Mouse (Mus musculus) heart, adult 2 months (tissue): ENCODE measurements around the gene Zfp57. TPM values are rescaled to one million over a fixed set of nuclear protein-coding genes. Genes with fewer than 3 reads are reported as not detected.
"Not testable (repeated sequence)": the region's sequence is repeated elsewhere in the genome, so short reads cannot be mapped to it uniquely, and the experiment has no call there.

Experiments
- DNase-seq, 2 experiments: peaks; one replicate each; pipeline ENCODE4 v3.0.0; 2021
- H3K27ac ChIP-seq: fragments of 200-600 bp; 2 replicates; pipeline ENCODE4 v1.8.1; 2022
- H3K27me3 ChIP-seq: fragments of 200-500 bp; 2 replicates; pipeline ENCODE4 v1.6.1; 2012; ENCODE audit warnings: mild to moderate bottlenecking, low read length, inconsistent platforms, mixed read lengths; ENCODE audit not compliant: control insufficient read depth, insufficient read depth
- H3K36me3 ChIP-seq: fragments of 200-500 bp; 2 replicates; pipeline ENCODE4 v1.6.1; 2012; ENCODE audit warnings: low read length, inconsistent platforms; ENCODE audit not compliant: control insufficient read depth, insufficient read depth
- H3K4me1 ChIP-seq: fragments of 200-500 bp; 2 replicates; pipeline ENCODE4 v1.6.1; 2011; ENCODE audit warnings: low read length; ENCODE audit not compliant: control insufficient read depth, insufficient read depth
- H3K4me3 ChIP-seq: fragments of 200-600 bp; 2 replicates; pipeline ENCODE4 v1.8.1; 2022
- H3K79me2 ChIP-seq: fragments of 200-500 bp; replicated peaks from 2 replicates; pipeline ENCODE4 v1.6.1; 2012; ENCODE audit warnings: mild to moderate bottlenecking, inconsistent platforms, low read length, moderate library complexity, mixed read lengths; ENCODE audit not compliant: control insufficient read depth, insufficient read depth
- H3K9ac ChIP-seq: fragments of 200-500 bp; 2 replicates; pipeline ENCODE4 v1.6.1; 2012; ENCODE audit warnings: low read depth, mild to moderate bottlenecking, control low read depth, inconsistent platforms, low read length, mixed read lengths
- CTCF ChIP-seq: fragments of 200-600 bp; IDR thresholded peaks from 2 replicates; pipeline ENCODE4 v1.8.1; 2022; ENCODE audit warnings: antibody characterized with exemption, mild to moderate bottlenecking, moderate library complexity
- EP300 ChIP-seq: fragments of 200-500 bp; IDR thresholded peaks from 2 replicates; pipeline ENCODE4 v1.6.1; 2011; ENCODE audit warnings: low read depth, low read length, control low read depth; ENCODE audit not compliant: insufficient read depth
- POLR2A ChIP-seq: fragments of 200-500 bp; IDR thresholded peaks from 2 replicates; pipeline ENCODE4 v1.6.1; 2011; ENCODE audit warnings: mild to moderate bottlenecking, low read depth, low read length, control low read depth; ENCODE audit not compliant: insufficient read depth
- WGBS: fragments of 180-500 bp; shearing (Covaris S2); methylation state at CpG from one replicate; pipeline ENCODE4 v1.1.7; 2018; 5-methylcytosine and 5-hydroxymethylcytosine counted together
- intact Hi-C: fragments of 180-260 bp; cut with DNase I; formaldehyde crosslinking; loops from one replicate; pipeline ENCODE4 v1.15.1; 2025
- polyA plus RNA-seq: library from polyadenylated mRNA; depleted of rRNA; stranded (reverse); fragments of >200 nt; gene quantifications from 2 replicates; pipeline ENCODE4 v1.2.3, GENCODE M21; 2012
- total RNA-seq, 2 experiments: library from RNA; stranded (reverse); gene quantifications; 2 replicates each; pipeline ENCODE4 v1.2.3; 2021

The Zfp57 gene
- total and polyA plus RNA-seq, 3 experiments = 0.94 to 2.3 (median 1.4) TPM

- no peak for DNase-seq
- no peak overlapping the region for H3K9ac ChIP-seq
- H3K36me3 ChIP-seq = no peaks in the 10 kb centered on the region
- intact Hi-C loops = no loop called here
- H3K4me1 ChIP-seq = no peaks in the 10 kb centered on the region
- TF ChIP-seq CTCF (no peak), EP300 (no peak), POLR2A (no peak)
- H3K27me3 ChIP-seq = no peaks in the 10 kb centered on the region
- H3K79me2 ChIP-seq = no peaks in the 10 kb centered on the region
- H3K27ac ChIP-seq = no peak overlapping the region
- H3K4me3 ChIP-seq = peak overlapping the region; percentile 22; the same call in 1 of the 2 replicates
- WGBS = 22% methylated on average over 4 of the region's 4 CpGs
Measured at GRCm38 (mm10) chr17:36981845-36982244, 19.1 kb upstream of the Zfp57 start.

GRCm38 (mm10) chr17:36982253-36983155 lies 18.5 kb upstream of the Zfp57 start:
- no peak overlapping the region for H3K4me3 ChIP-seq
- intact Hi-C loops = no loop called here
- TF ChIP-seq POLR2A (no peak), EP300 (no peak), CTCF (no peak)
- H3K79me2 ChIP-seq = no peaks in the 10 kb centered on the region
- no peaks in the 10 kb centered on the region for H3K27me3 ChIP-seq
- no peak for DNase-seq
- H3K27ac ChIP-seq = no peak overlapping the region
- no peaks in the 10 kb centered on the region for H3K36me3 ChIP-seq
- H3K4me1 ChIP-seq = no peaks in the 10 kb centered on the region
- 59% methylated on average over 5 of the region's 5 CpGs for WGBS
- H3K9ac ChIP-seq = no peak overlapping the region

DNA sequence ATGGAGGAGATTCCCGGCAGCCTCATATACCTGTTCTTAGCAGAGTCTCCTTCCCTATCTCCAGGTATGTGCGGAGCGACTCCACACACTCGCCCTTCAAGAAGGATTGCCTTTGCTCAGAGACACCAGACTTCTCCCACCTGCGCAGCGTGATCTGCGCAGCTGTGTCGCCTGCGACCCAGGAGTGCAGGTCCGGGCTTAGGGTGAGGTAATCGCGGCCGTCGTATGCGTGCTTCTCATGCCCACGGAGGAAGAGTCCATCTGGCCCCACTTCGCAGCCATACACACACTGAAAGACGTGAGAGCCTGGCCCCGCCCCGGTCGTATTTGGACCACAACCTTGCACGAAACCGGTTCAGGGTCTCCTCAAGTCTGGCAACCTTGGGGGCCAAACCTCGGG lies 12.5 kb upstream of the Zfp57 start:
- no peak for DNase-seq
- Histone ChIP-seq H3K27me3 (peaks cover 10% of the 10 kb centered on the region), H3K79me2 (no peaks in the 10 kb centered on the region), H3K36me3 (no peaks in the 10 kb centered on the region), H3K27ac (no peak overlapping the region), H3K4me1 (no peaks in the 10 kb centered on the region), H3K4me3 (no peak overlapping the region), H3K9ac (no peak overlapping the region)
- TF ChIP-seq CTCF (no peak), EP300 (no peak), POLR2A (no peak)
- WGBS = 10% methylated on average over 24 of the region's 24 CpGs
- intact Hi-C loops = no loop called here

DNA sequence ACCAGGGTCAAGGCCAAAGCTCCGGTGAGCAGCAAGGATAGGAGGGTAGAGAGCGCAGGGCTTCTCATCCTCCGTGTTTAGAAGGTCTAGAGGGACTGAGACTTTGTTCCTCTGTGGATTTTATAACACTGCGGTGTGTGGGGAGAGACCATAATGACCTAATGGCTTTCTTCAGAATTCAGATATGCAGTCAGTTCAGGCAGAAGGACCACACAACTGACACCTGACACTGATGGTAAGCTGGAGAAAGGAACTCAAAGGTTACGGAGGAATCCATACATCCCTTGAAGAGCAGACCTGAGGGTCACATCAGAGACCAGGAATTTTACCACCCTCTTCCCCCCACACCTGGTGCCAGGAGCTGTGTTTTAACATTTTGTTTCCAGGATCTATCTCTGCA lies 11.5 kb upstream of the Zfp57 start, which contains the start of gene H2-M5:
H2-M5 (minus strand) TSS at position 101 of the 400 bp plus-strand sequence.
- Histone ChIP-seq H3K4me3 (no peak within 1 kb of the TSS), H3K9ac (no peak within 1 kb of the TSS), H3K27me3 (peaks cover 10% of the 10 kb centered on the region), H3K27ac (no peak within 1 kb of the TSS), H3K36me3 (no peaks in the 10 kb centered on the region), H3K4me1 (no peaks in the 10 kb centered on the region), H3K79me2 (no peaks in the 10 kb centered on the region)
- intact Hi-C loops = no loop called here
- TF ChIP-seq CTCF = no peak
- TF ChIP-seq EP300 = no peak
- no peak for TF ChIP-seq POLR2A
- WGBS = 37% methylated on average over 5 of the region's 5 CpGs
- no peak for DNase-seq

- WGBS = 92% methylated on average over 6 of the region's 6 CpGs
- H3K27ac ChIP-seq, DNase-seq, H3K9ac ChIP-seq, H3K79me2 ChIP-seq, H3K4me3 ChIP-seq, H3K27me3 ChIP-seq, intact Hi-C loops, H3K4me1 ChIP-seq, H3K36me3 ChIP-seq: not testable (repeated sequence)
Measured at GRCm38 (mm10) chr17:36990630-36991029, 10.3 kb upstream of the Zfp57 start.

GRCm38 (mm10) chr17:36992336-36993104 lies 8.4 kb upstream of the Zfp57 start:
- TF ChIP-seq POLR2A = no peak
- TF ChIP-seq EP300 = no peak
- no peak for TF ChIP-seq CTCF
- Histone ChIP-seq H3K9ac (no peak overlapping the region), H3K4me3 (no peak overlapping the region), H3K79me2 (no peaks in the 10 kb centered on the region), H3K27me3 (peaks cover 10% of the 10 kb centered on the region), H3K4me1 (no peaks in the 10 kb centered on the region), H3K27ac (no peak overlapping the region), H3K36me3 (no peaks in the 10 kb centered on the region)
- intact Hi-C loops = no loop called here
- DNase-seq = no peak
- 50% methylated on average over 3 of the region's 3 CpGs for WGBS
